Mouse (Mus musculus) ES-E14 (cell line): ENCODE measurements around the gene Man2b2. TPM values are rescaled to one million over a fixed set of nuclear protein-coding genes. Genes with fewer than 3 reads are reported as not detected.

Source experiments
- DNase-seq: peaks from one replicate; pipeline ENCODE4 v3.0.0-alpha.2; 2013; ENCODE audit warnings: low read depth, low spot score
- H3K27ac ChIP-seq: 2 replicates; pipeline ENCODE4 v1.5.1; 2012; ENCODE audit warnings: low read depth, mild to moderate bottlenecking, low read length, moderate library complexity, mixed read lengths; ENCODE audit not compliant: poor library complexity, insufficient read depth, severe bottlenecking
- H3K36me3 ChIP-seq: 2 replicates; pipeline ENCODE4 v1.6.1; 2012; ENCODE audit warnings: mild to moderate bottlenecking, low read length, moderate library complexity, mixed read lengths; ENCODE audit not compliant: control insufficient read depth, poor library complexity, insufficient read depth, severe bottlenecking
- H3K4me1 ChIP-seq, 2 experiments: fragments of 150-350 bp in 1 of 2; sonication (generic) in 1 of 2; 2 replicates each; pipeline ENCODE4 v1.6.1; 2012; ENCODE audit warnings: low read length in 2 of 2, mild to moderate bottlenecking in 1 of 2, mixed read lengths in 1 of 2; ENCODE audit not compliant: control insufficient read depth in 2 of 2, insufficient read depth in 2 of 2, poor library complexity in 1 of 2
- H3K4me3 ChIP-seq, 2 experiments: fragments of 150-350 bp in 1 of 2; sonication (generic) in 1 of 2; 2 replicates each; pipeline ENCODE4 v1.5.1; 2012; ENCODE audit warnings: low read length in 2 of 2, low read depth in 1 of 2, mild to moderate bottlenecking in 1 of 2, mixed read lengths in 1 of 2; ENCODE audit not compliant: insufficient read depth in 1 of 2, poor library complexity in 1 of 2, severe bottlenecking in 1 of 2
- H3K9ac ChIP-seq: 2 replicates; pipeline ENCODE4 v1.6.1; 2012; ENCODE audit warnings: low read depth, mild to moderate bottlenecking, low read length, mixed read lengths; ENCODE audit not compliant: poor library complexity, insufficient read depth, severe bottlenecking
- H3K9me3 ChIP-seq: fragments of 150-350 bp; sonication (generic); 2 replicates; pipeline ENCODE4 v1.6.1; 2012; ENCODE audit warnings: low read depth, mild to moderate bottlenecking, low read length; ENCODE audit not compliant: control insufficient read depth, insufficient read depth
- CHD2 ChIP-seq: IDR thresholded peaks from 2 replicates; pipeline ENCODE4 v1.6.1; 2014; ENCODE audit warnings: mild to moderate bottlenecking, low read depth, low read length, inconsistent platforms
- HCFC1 ChIP-seq: IDR thresholded peaks from 2 replicates; pipeline ENCODE4 v1.6.1; 2012; ENCODE audit warnings: low read length, inconsistent platforms, borderline replicate concordance; ENCODE audit not compliant: insufficient read depth
- MAFK ChIP-seq: IDR thresholded peaks from 2 replicates; pipeline ENCODE4 v1.6.1; 2014; ENCODE audit warnings: mild to moderate bottlenecking, low read depth, low read length, inconsistent platforms; ENCODE audit not compliant: insufficient read depth
- ZC3H11A ChIP-seq: IDR thresholded peaks from 2 replicates; pipeline ENCODE4 v1.6.1; 2012; ENCODE audit warnings: low read depth, mild to moderate bottlenecking, inconsistent platforms, low read length, borderline replicate concordance
- ZNF384 ChIP-seq: IDR thresholded peaks from 2 replicates; pipeline ENCODE4 v1.6.1; 2012; ENCODE audit warnings: low read depth, low read length, inconsistent platforms
- in situ Hi-C, 2 experiments: fragments of 600-800 bp; cut with MboI; formaldehyde crosslinking; loops; one replicate each; pipeline ENCODE4 v1.15.1; 2025; ENCODE audit warnings: low sequenced_read_pairs in 2 of 2, inconsistent platforms in 1 of 2; ENCODE audit not compliant: unreplicated experiment in 2 of 2
- total RNA-seq: library from RNA; depleted of rRNA; stranded (reverse); fragments of 300-350 nt; gene quantifications from 2 replicates; pipeline ENCODE4 v1.2.3, GENCODE M21; 2012

Man2b2 gene
- total RNA-seq, 1 experiment: 11.6 TPM

- peaks cover 4% of the 10 kb centered on the region; the same call in 1 of the 2 replicates for H3K36me3 ChIP-seq
- no peak for DNase-seq
- no peak overlapping the region for H3K9ac ChIP-seq
- no peak for TF ChIP-seq HCFC1
- no peak for TF ChIP-seq CHD2
- no peak for TF ChIP-seq MAFK
- no peak for TF ChIP-seq ZNF384
- TF ChIP-seq ZC3H11A: no peak
- no peaks in the 10 kb centered on the region for H3K9me3 ChIP-seq
- H3K27ac ChIP-seq: no peak overlapping the region
- H3K4me1 ChIP-seq: peaks cover 0 to 5% of the 10 kb centered on the region in 2 experiments; a peak in 1 of 4 replicates
- H3K4me3 ChIP-seq: no peak overlapping the region
- in situ Hi-C loops: no loop called here
These were observed 12.7 kb downstream of the Man2b2 start for GRCm38 (mm10) chr5:36817738-36818137.

GRCm38 (mm10) chr5:36814554-36814953 lies 15.9 kb downstream of the Man2b2 start:
- TF ChIP-seq ZNF384: no peak
- no peak for TF ChIP-seq CHD2
- no peak for TF ChIP-seq MAFK
- TF ChIP-seq ZC3H11A: no peak
- TF ChIP-seq HCFC1: no peak
- Histone ChIP-seq H3K4me1 (peaks cover 0 to 9% of the 10 kb centered on the region in 2 experiments; a peak in 1 of 4 replicates), H3K9ac (no peak overlapping the region), H3K36me3 (peaks cover 2% of the 10 kb centered on the region; the same call in 1 of the 2 replicates), H3K27ac (no peak overlapping the region), H3K9me3 (no peaks in the 10 kb centered on the region), H3K4me3 (no peak overlapping the region; a peak in 1 of 4 replicates)
- in situ Hi-C loops: no loop called here
- DNase-seq: no peak

GRCm38 (mm10) chr5:36811413-36811812 lies 19.0 kb downstream of the Man2b2 start:
- Histone ChIP-seq H3K9me3 (no peaks in the 10 kb centered on the region), H3K36me3 (peaks cover 6% of the 10 kb centered on the region; the same call in 1 of the 2 replicates), H3K9ac (no peak overlapping the region), H3K4me3 (no peak overlapping the region), H3K4me1 (peaks cover 0 to 9% of the 10 kb centered on the region in 2 experiments; a peak in 1 of 4 replicates), H3K27ac (no peak overlapping the region)
- no peak for TF ChIP-seq HCFC1
- no peak for TF ChIP-seq ZNF384
- peak; percentile 21; the same call in 1 of the 2 replicates for TF ChIP-seq ZC3H11A
- DNase-seq: peak; percentile 68
- in situ Hi-C loops: no loop called here

- in situ Hi-C loops: no loop called here
- H3K4me3 ChIP-seq: no peak overlapping the region
- H3K9me3 ChIP-seq: no peaks in the 10 kb centered on the region
- peaks cover 6% of the 10 kb centered on the region; the same call in 1 of the 2 replicates for H3K36me3 ChIP-seq
- no peak for DNase-seq
- peaks cover 0 to 9% of the 10 kb centered on the region in 2 experiments; a peak in 1 of 4 replicates for H3K4me1 ChIP-seq
- no peak overlapping the region for H3K9ac ChIP-seq
- TF ChIP-seq HCFC1 (no peak), MAFK (no peak), CHD2 (no peak), ZC3H11A (no peak), ZNF384 (no peak)
- no peak overlapping the region; the same call in 1 of the 2 replicates for H3K27ac ChIP-seq
These were observed 19.8 kb downstream of the Man2b2 start for GRCm38 (mm10) chr5:36810634-36811033.

GRCm38 (mm10) chr5:36809123-36809522 lies 21.3 kb downstream of the Man2b2 start:
- DNase-seq: no peak
- no peak overlapping the region for H3K27ac ChIP-seq
- no peak overlapping the region for H3K9ac ChIP-seq
- H3K4me1 ChIP-seq: peaks cover 0 to 7% of the 10 kb centered on the region in 2 experiments; a peak in 1 of 4 replicates
- H3K4me3 ChIP-seq: no peak overlapping the region
- TF ChIP-seq MAFK (no peak), ZC3H11A (no peak), ZNF384 (no peak), HCFC1 (no peak), CHD2 (no peak)
- peaks cover 6% of the 10 kb centered on the region; the same call in 1 of the 2 replicates for H3K36me3 ChIP-seq
- H3K9me3 ChIP-seq: no peaks in the 10 kb centered on the region
- in situ Hi-C loops: no loop called here
